Mouse (Mus musculus): ENCODE data around the gene Nup155. TPM values are rescaled to one million over a fixed set of nuclear protein-coding genes. Genes with fewer than 3 reads are reported as not detected.
"Not testable (repeated sequence)": the region's sequence is repeated elsewhere in the genome, so short reads cannot be mapped to it uniquely, and the experiment has no call there.

The Nup155 gene
- not detected in 2 replicates for polyA plus RNA-seq (2012; ENCODE audit: insufficient read depth, insufficient read length, low replicate concordance, missing spikeins)

DNA sequence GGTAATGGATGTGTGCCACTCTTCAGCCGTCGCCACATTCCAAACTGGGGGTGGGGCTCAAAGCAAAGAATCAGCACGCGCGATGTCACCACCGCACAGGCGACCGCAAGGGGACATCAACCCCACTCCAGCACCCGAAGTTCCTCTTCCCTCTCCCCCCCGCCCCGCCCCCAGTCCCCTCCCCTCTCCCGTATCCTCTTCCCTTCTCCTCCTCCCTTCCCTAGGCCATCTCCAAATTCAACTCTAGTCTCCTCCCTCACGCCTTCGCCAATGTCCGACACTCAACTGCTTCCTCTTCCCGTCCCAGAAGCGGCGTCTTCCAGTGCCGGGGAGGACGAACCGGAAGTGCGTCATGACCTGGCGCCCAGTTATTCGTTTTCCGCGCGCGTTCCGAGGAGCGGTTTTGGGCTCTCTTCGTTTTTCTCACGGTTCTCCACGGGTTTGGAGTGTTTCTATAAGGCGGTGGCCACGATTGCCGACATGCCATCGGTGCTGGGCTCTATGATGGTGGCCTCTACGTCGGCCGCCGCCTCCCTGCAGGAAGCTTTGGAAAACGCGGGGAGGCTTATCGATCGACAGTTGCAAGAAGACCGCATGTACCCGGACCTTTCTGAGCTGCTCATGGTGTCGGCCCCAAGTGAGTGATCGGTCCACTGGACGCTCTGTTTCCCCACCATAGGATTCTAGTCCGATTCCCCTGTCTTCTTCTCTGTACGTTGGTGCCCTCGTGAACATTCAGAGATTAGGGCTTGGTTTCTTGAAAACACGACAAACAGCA lies at the start of gene Nup155:
Gene Nup155 (plus strand): TSS at position 308 of the 778 bp plus-strand sequence.
- under 1% methylated on average over 54 of the region's 54 CpGs for WGBS
- H3K27ac ChIP-seq (ENCODE audit: insufficient read depth, low read depth, low read length): no peak within 1 kb of the TSS
- TF ChIP-seq POLR2A (IDR thresholded peaks at IDR 0.05; ENCODE audit: insufficient read depth, low read depth, low read length): peak; percentile 40; the same call in 1 of the 2 replicates
- no peak for TF ChIP-seq CTCF (IDR thresholded peaks at IDR 0.05; ENCODE audit: insufficient read depth, low read depth, low read length)
- H3K4me3 ChIP-seq (ENCODE audit: insufficient read depth, low read depth, low read length): peak within 1 kb of the TSS; percentile 63
- H3K4me1 ChIP-seq (ENCODE audit: control insufficient read depth, insufficient read depth, low read length): peaks cover 5% of the 10 kb centered on the region; the same call in 1 of the 2 replicates

DNA sequence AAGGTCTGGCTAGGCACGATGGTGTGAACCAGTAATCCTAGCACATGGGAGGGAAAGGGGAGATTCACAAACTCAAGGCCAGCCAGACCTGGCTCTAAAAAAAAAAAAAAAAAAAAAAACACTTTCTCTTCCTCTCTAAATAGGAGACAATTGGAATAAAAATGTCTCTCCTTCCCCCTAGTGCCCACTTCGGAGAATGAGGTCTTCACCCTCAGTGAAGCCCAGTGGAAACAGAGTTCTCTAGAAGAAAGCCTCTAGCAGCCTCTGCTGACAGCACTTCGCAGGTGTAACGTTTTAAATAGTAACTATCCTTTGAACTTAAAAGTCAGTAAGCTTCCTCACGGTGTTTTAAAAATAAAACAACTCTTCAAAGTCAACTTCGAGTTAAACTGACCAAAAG lies 43.9 kb upstream of the Nup155 start:
- whole genome bisulfite sequencing: 69% methylated on average over 6 of the region's 6 CpGs
- no peaks in the 10 kb centered on the region for H3K4me1 ChIP-seq (ENCODE audit: control insufficient read depth, insufficient read depth, low read length)
- no peak overlapping the region for H3K4me3 ChIP-seq (ENCODE audit: insufficient read depth, low read depth, low read length)
- no peak for TF ChIP-seq CTCF (IDR thresholded peaks at IDR 0.05; ENCODE audit: insufficient read depth, low read depth, low read length)
- TF ChIP-seq POLR2A (IDR thresholded peaks at IDR 0.05; ENCODE audit: insufficient read depth, low read depth, low read length): no peak
- no peak overlapping the region for H3K27ac ChIP-seq (ENCODE audit: insufficient read depth, low read depth, low read length)

DNA sequence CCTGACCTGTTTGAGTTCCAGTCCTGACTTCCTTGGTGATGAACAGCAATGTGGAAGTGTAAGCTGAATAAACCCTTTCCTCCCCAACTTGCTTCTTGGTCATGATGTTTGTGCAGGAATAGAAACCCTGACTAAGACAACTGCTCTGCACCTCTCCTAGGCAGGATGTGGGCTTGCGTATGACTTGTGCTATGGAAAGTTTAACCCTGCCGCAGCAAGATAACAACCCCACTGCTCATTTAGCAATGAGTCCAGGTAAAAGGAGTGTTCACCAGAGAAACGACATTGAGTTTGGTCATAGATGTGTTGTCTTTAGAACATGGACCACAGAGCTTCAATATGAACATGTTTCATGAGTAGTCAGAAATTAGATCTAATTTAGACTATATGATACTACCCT lies 35.9 kb upstream of the Nup155 start:
- H3K27ac ChIP-seq (ENCODE audit: insufficient read depth, low read depth, low read length); H3K4me1 ChIP-seq (ENCODE audit: control insufficient read depth, insufficient read depth, low read length); H3K4me3 ChIP-seq (ENCODE audit: insufficient read depth, low read depth, low read length): not testable (repeated sequence)
- 93% methylated on average over 3 of the region's 3 CpGs for WGBS

DNA sequence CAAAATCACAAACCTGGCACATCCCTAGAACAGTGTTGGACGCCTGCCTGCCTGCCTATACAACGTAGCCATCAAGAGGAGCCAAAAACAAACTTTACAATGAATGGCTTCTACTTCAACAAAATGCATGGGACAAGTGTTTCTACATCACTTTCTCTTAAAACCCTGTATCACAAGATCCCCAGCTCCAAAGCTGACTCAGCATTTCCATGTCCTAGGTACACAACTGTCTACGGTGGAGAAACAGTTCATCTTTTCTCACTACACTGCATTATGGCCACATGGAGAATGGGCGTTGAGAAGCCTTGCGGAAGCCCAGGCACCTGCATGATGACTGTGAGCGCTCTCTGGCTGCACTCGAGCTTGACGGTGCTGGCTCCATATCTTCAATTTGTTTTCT lies 26.9 kb upstream of the Nup155 start:
- H3K27ac ChIP-seq (ENCODE audit: insufficient read depth, low read depth, low read length): no peak overlapping the region
- 94% methylated on average over 8 of the region's 8 CpGs for WGBS
- H3K4me3 ChIP-seq (ENCODE audit: insufficient read depth, low read depth, low read length): no peak overlapping the region
- H3K4me1 ChIP-seq (ENCODE audit: control insufficient read depth, insufficient read depth, low read length): no peaks in the 10 kb centered on the region
- TF ChIP-seq POLR2A (IDR thresholded peaks at IDR 0.05; ENCODE audit: insufficient read depth, low read depth, low read length) (no peak), CTCF (IDR thresholded peaks at IDR 0.05; ENCODE audit: insufficient read depth, low read depth, low read length) (no peak)

DNA sequence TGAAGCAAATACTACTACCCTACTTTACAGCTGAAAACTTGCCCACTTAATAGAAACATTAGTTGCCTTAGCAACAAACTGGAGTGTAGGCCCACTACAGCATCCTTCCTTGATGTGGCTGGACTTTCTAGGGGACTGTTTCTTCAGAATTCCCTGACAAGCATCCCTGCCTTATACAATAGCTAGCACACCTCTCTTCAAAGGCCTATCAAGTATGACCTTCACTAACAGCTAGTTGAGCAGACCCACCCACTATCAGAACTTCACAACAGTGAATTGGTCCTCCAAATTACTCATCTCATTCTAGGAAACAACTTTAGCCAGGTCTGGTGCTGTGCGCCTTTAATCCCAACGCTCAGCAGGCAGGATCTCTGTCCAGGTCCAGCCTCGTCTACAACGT lies 21.8 kb upstream of the Nup155 start:
- H3K4me1 ChIP-seq (ENCODE audit: control insufficient read depth, insufficient read depth, low read length): no peaks in the 10 kb centered on the region
- H3K27ac ChIP-seq (ENCODE audit: insufficient read depth, low read depth, low read length): no peak overlapping the region
- 98% methylated on average over 4 of the region's 4 CpGs for WGBS
- TF ChIP-seq CTCF (IDR thresholded peaks at IDR 0.05; ENCODE audit: insufficient read depth, low read depth, low read length) (no peak), POLR2A (IDR thresholded peaks at IDR 0.05; ENCODE audit: insufficient read depth, low read depth, low read length) (no peak)
- H3K4me3 ChIP-seq (ENCODE audit: insufficient read depth, low read depth, low read length): no peak overlapping the region

DNA sequence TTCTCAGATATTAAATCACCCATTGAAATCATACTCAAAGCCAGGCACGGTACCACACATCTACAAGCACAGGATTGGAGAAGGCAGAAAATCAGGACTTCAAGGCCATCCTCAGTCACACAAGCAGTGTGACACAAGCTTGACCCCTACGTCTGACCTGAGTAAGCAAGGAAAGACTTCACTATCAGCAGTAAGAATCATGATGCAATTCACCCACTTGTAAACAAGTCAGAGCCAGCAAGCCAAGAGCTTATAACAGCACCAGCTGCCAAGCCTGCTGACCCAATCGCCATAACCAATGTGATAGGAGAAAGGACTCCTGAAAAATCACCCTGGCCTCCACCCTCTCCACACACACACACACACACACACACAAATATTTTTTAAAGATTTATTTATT lies 20.4 kb upstream of the Nup155 start:
- no peaks in the 10 kb centered on the region for H3K4me1 ChIP-seq (ENCODE audit: control insufficient read depth, insufficient read depth, low read length)
- no peak overlapping the region for H3K4me3 ChIP-seq (ENCODE audit: insufficient read depth, low read depth, low read length)
- TF ChIP-seq POLR2A (IDR thresholded peaks at IDR 0.05; ENCODE audit: insufficient read depth, low read depth, low read length) (no peak), CTCF (IDR thresholded peaks at IDR 0.05; ENCODE audit: insufficient read depth, low read depth, low read length) (no peak)
- WGBS: 93% methylated on average over 3 of the region's 3 CpGs
- H3K27ac ChIP-seq (ENCODE audit: insufficient read depth, low read depth, low read length): no peak overlapping the region

DNA sequence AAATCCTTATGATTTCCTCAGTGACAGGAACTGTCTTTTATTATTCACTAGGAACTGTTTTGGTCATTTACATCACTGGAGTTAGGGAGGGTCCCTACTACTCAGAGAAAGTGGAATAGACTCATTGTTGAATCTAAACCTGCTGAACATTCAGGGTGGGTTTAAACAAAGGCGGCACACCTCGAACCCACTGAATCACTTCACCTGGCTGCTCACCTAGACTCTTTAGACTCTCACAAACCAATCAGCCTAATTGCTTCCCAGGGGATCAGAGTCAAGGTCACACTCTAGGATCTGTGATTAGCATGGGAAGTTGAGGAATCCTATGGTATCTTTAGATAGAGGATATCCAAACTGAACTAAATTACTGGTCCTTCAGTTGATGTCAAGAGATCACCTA lies 18.4 kb upstream of the Nup155 start:
- TF ChIP-seq CTCF (IDR thresholded peaks at IDR 0.05; ENCODE audit: insufficient read depth, low read depth, low read length): no peak
- no peak for TF ChIP-seq POLR2A (IDR thresholded peaks at IDR 0.05; ENCODE audit: insufficient read depth, low read depth, low read length)
- H3K27ac ChIP-seq (ENCODE audit: insufficient read depth, low read depth, low read length): no peak overlapping the region
- H3K4me1 ChIP-seq (ENCODE audit: control insufficient read depth, insufficient read depth, low read length): no peaks in the 10 kb centered on the region
- 98% methylated on average over 2 of the region's 2 CpGs for WGBS
- no peak overlapping the region for H3K4me3 ChIP-seq (ENCODE audit: insufficient read depth, low read depth, low read length)

DNA sequence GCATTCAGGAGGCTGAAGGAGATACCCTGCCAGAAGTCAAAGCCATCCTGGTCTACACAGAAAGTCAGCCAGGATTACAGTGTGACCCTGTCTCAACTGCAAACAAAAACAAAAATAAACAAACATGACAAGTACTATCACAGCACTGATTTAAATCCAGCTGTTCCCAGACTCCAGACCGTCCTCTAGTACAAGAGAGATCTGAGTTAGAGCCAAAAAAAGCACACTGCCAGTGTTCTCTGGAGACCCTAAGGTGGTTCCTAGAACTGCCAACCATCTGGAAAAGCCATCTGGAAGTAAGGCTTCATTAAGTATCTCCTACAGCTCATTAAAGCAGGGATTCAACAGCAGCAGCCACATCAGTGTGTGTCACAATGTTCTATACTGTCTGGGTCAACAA lies 16.4 kb upstream of the Nup155 start:
- not testable (repeated sequence) for H3K27ac ChIP-seq (ENCODE audit: insufficient read depth, low read depth, low read length); H3K4me3 ChIP-seq (ENCODE audit: insufficient read depth, low read depth, low read length); H3K4me1 ChIP-seq (ENCODE audit: control insufficient read depth, insufficient read depth, low read length)
- 73% methylated on average over 1 of the region's 1 CpGs for WGBS

DNA sequence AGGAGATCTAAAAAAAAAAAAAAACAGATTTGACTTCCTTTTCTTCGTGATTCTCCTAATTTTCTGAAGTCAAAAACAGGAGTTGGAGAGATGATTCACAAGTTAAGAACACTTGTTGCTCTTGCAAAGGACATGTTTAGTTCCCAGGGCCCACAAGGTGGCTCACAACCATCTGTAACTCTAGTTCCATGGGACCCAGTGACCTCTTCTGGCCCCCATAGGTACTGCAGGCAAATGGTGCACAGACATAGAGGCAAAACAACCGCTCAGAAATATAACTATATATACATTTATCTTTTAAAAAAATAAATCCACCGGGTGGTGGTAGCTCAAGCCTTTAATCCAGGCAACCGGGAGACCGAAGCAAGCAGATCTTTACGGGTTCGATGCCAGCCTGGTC lies 11.2 kb upstream of the Nup155 start:
- H3K27ac ChIP-seq (ENCODE audit: insufficient read depth, low read depth, low read length): no peak overlapping the region
- no peak overlapping the region for H3K4me3 ChIP-seq (ENCODE audit: insufficient read depth, low read depth, low read length)
- WGBS: 25% methylated on average over 7 of the region's 7 CpGs
- H3K4me1 ChIP-seq (ENCODE audit: control insufficient read depth, insufficient read depth, low read length): peaks cover 2% of the 10 kb centered on the region; the same call in 1 of the 2 replicates
- TF ChIP-seq CTCF (IDR thresholded peaks at IDR 0.05; ENCODE audit: insufficient read depth, low read depth, low read length) (no peak), POLR2A (IDR thresholded peaks at IDR 0.05; ENCODE audit: insufficient read depth, low read depth, low read length) (no peak)
